Mouse (Mus musculus) E14TG2a.4 (cell line): ENCODE measurements around the gene Prph2.

Experiments
- H3K27me3 ChIP-seq: 2 replicates; pipeline ENCODE4 v1.6.1; 2014; ENCODE audit warnings: low read length, control low read depth; ENCODE audit not compliant: insufficient read depth
- H3K36me3 ChIP-seq: 2 replicates; pipeline ENCODE4 v1.6.1; 2014; ENCODE audit warnings: low read length, control low read depth; ENCODE audit not compliant: insufficient read depth
- H3K4me1 ChIP-seq: replicated peaks from 2 replicates; pipeline ENCODE4 v1.6.1; 2014; ENCODE audit warnings: low read depth, low read length, control low read depth
- H3K4me3 ChIP-seq: replicated peaks from 2 replicates; pipeline ENCODE4 v1.5.1; 2014; ENCODE audit warnings: mild to moderate bottlenecking, low read length
- H3K9me3 ChIP-seq: 2 replicates; pipeline ENCODE4 v1.6.1; 2014; ENCODE audit warnings: low read length, control low read depth
- CTCF ChIP-seq: conservative IDR thresholded peaks from 2 replicates; pipeline ENCODE4 v1.5.1; 2014; ENCODE audit warnings: low read length
- NANOG ChIP-seq: IDR thresholded peaks from 2 replicates; pipeline ENCODE4 v1.6.1; 2014; ENCODE audit warnings: borderline replicate concordance, low read length, mixed read lengths
- POU5F1 ChIP-seq: IDR thresholded peaks from 2 replicates; pipeline ENCODE4 v1.6.1; 2014; ENCODE audit warnings: low read length, borderline replicate concordance

The Prph2 gene

GRCm38 (mm10) chr17:46960216-46960615, 50.0 kb downstream of the Prph2 start:
- Histone ChIP-seq H3K4me3 (no peak overlapping the region), H3K9me3 (no peaks in the 10 kb centered on the region), H3K4me1 (no peaks in the 10 kb centered on the region), H3K27me3 (no peaks in the 10 kb centered on the region), H3K36me3 (peaks cover 98% of the 10 kb centered on the region)
- no peak for TF ChIP-seq CTCF
- TF ChIP-seq POU5F1, result no peak
- no peak for TF ChIP-seq NANOG

GRCm38 (mm10) chr17:46962153-46962552, 51.9 kb downstream of the Prph2 start:
- H3K9me3 ChIP-seq, result no peaks in the 10 kb centered on the region
- peaks cover 98% of the 10 kb centered on the region for H3K36me3 ChIP-seq
- no peaks in the 10 kb centered on the region for H3K27me3 ChIP-seq
- peaks cover 5% of the 10 kb centered on the region; the same call in 1 of the 2 replicates for H3K4me1 ChIP-seq
- TF ChIP-seq POU5F1 (no peak), CTCF (no peak), NANOG (no peak)
- no peak overlapping the region for H3K4me3 ChIP-seq

GRCm38 (mm10) chr17:46963186-46963585, 52.9 kb downstream of the Prph2 start:
- TF ChIP-seq NANOG (no peak), POU5F1 (no peak), CTCF (no peak)

GRCm38 (mm10) chr17:46966892-46967291, 56.6 kb downstream of the Prph2 start:
- Histone ChIP-seq H3K4me3 (no peak overlapping the region), H3K9me3 (no peaks in the 10 kb centered on the region), H3K36me3 (peaks cover 99% of the 10 kb centered on the region), H3K4me1 (peaks cover 5% of the 10 kb centered on the region; the same call in 1 of the 2 replicates), H3K27me3 (no peaks in the 10 kb centered on the region)
- TF ChIP-seq POU5F1, result no peak
- TF ChIP-seq CTCF, result no peak

More at GRCm38 (mm10) chr17:46963186-46963585, 52.9 kb downstream of the Prph2 start:
- no peaks in the 10 kb centered on the region for H3K9me3 ChIP-seq
- no peaks in the 10 kb centered on the region for H3K27me3 ChIP-seq
- peaks cover 98% of the 10 kb centered on the region for H3K36me3 ChIP-seq
- peaks cover 5% of the 10 kb centered on the region; the same call in 1 of the 2 replicates for H3K4me1 ChIP-seq
- H3K4me3 ChIP-seq, result no peak overlapping the region

DNA sequence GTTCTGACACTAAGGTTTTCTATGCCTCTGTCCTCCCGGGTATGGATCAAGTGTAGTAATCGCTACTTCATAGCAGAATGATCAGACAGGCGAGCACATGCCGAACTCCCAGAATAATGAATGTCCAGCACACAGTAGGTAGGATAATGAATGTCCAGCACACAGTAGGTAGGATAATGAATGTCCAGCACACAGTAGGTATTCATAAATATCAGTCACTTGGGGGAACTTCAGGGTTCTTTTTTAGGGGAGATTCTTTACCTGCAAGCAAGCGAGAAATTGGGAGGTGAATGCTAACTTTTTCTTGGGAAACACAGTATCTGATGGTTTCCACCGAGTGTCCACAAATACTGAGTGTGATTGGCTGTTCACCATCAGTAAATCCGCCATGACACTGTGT, 62.3 kb downstream of the Prph2 start:
- no peak overlapping the region for H3K4me3 ChIP-seq
- TF ChIP-seq CTCF (no peak), POU5F1 (no peak), NANOG (no peak)
- H3K36me3 ChIP-seq, result peaks cover 96% of the 10 kb centered on the region
- no peaks in the 10 kb centered on the region for H3K4me1 ChIP-seq
- no peaks in the 10 kb centered on the region for H3K27me3 ChIP-seq
- H3K9me3 ChIP-seq, result no peaks in the 10 kb centered on the region
